Mouse (Mus musculus): Measurements from ENCODE around the gene Inka2. TPM values are rescaled to one million over a fixed set of nuclear protein-coding genes. Genes with fewer than 3 reads are reported as not detected.

Gene Inka2
- total RNA-seq, 2 experiments from 2014 or later = 75.4 to 105 TPM

DNA sequence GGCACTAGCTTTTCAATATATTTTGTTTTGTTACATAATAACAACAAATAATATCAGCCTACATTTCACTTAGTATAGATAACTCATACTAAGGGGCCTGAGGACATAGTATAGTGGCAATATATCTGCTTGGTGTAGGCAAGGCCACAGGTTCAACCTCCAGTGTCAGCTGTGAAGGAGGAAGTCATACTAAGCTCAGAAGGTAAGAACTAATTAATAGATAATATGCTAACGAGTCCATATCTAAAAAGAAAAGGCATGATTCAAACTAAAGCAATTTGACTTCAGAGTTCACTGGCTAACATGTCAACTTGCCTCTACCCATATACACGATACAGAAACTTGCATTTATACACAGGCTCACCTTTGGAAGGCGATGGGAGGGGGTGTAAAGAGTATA, 55.7 kb downstream of the Inka2 start:
- DNase-seq (ENCODE audit: low spot score in 2 of 2) = no peak
- intact Hi-C loops (cut with DNase I) = no loop called here

- intact Hi-C loops (cut with DNase I) = no loop called here
- no peak for DNase-seq (ENCODE audit: low spot score in 2 of 2)
Measured at GRCm38 (mm10) chr3:105763132-105763851, 58.9 kb downstream of the Inka2 start.

DNA sequence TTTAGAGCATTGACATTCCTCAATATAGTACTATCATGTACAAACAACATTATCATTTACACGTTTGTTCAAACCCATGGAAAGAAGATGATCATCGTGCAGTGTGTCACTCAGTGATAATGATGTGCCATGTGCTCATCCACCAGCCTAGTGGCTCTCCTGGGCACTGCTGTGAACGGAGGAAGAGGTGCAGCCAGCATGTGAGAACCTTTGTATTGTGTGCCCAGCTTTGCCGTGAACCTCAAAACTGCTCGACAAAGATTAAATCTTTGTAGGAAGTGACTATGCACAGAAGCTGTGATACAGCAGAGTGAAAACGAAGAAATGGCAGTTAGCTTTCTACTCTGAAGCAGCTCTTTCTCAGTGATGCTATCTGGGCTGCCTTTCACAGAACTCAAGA, 64.1 kb downstream of the Inka2 start:
- intact Hi-C loops (cut with DNase I) = no loop called here
- no peak for DNase-seq (ENCODE audit: low spot score in 2 of 2)

DNA sequence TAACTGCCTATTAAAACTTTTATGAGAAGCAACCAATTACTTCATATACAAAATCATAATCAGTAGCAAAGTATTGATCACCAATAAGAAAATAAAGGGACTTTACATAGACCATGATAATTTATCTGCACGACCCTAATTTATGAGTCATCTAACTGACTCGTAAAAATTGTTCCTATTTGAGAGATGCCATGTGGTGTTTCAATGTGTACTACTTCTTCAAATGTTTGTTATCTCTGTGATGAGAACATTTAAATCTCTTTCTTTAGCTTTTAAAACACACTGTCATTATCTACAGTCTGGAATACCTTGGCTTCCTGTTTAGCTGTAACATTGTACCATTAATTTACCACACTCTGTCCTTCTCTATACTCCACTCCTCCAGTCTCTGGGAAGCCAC, 65.0 kb downstream of the Inka2 start:
- intact Hi-C loops (cut with DNase I) = no loop called here
- DNase-seq (ENCODE audit: low spot score in 2 of 2) = no peak

Other genes starting within 250 kb of the Inka2 start
- gene Ddx20, start 17.0 kb upstream of the Inka2 start, total RNA-seq (2021) = 10 to 100 TPM; 11.1 to 11.4 TPM
- gene Rap1a, start 96.7 kb downstream of the Inka2 start, total RNA-seq (2021) = 10 to 100 TPM; 76.5 to 84.1 TPM
- under 1 TPM; 0.74 to 0.83 TPM for gene Adora3, start 166.3 kb downstream of the Inka2 start, total RNA-seq (2021)
- under 1 TPM in 1 of 2 experiments, not detected in 1; 0.35 TPM for gene Tmigd3, start 166.3 kb downstream of the Inka2 start, total RNA-seq (2021)
- 1 to 10 TPM in 1 of 2 experiments, under 1 TPM in 1; 0.95 to 1.6 TPM for gene I830077J02Rik, start 228.1 kb downstream of the Inka2 start, total RNA-seq (2021)